Mouse (Mus musculus): ENCODE measurements at regions not wholly inside any gene's neighbourhood (a gene's known extent, or its start where the extent isn't known, plus 50 kb on each side); places are given as distances from the start of the nearest gene placed in this dataset.
"Not testable (repeated sequence)": the region's sequence is repeated elsewhere in the genome, so short reads cannot be mapped to it uniquely, and the experiment has no call there.

- not testable (repeated sequence) for TF ChIP-seq CTCF (IDR thresholded peaks at IDR 0.05; ENCODE audit: insufficient read depth, low read length); POLR2A (IDR thresholded peaks at IDR 0.05; ENCODE audit: borderline replicate concordance, extremely low read depth, low read depth, low read length)
Measured at GRCm38 (mm10) chr10:117464331-117464730, 84.5 kb upstream of the Cpsf6 start.
